Mouse (Mus musculus) lung, embryonic 14.5 days (tissue): Measurements from ENCODE around the gene Tab2. TPM values are rescaled to one million over a fixed set of nuclear protein-coding genes. Genes with fewer than 3 reads are reported as not detected.

ENCODE experiments used
- ATAC-seq: fragments of 200-750 bp; cut with Nextera tagmentation; 2 replicates; pipeline ENCODE4 v1.8.0; 2017; ENCODE audit warnings: mild to moderate bottlenecking, moderate TSS enrichment, moderate library complexity; ENCODE audit not compliant: insufficient read depth
- DNase-seq: peaks from one replicate; pipeline ENCODE4 v3.0.0-alpha.2; 2015
- H3K27ac ChIP-seq: fragments of 300-500 bp; sonication (generic); 2 replicates; pipeline ENCODE4 v1.5.1; 2014; ENCODE audit warnings: low read depth, mild to moderate bottlenecking, moderate library complexity
- H3K27me3 ChIP-seq: fragments of 300-500 bp; sonication (generic); 2 replicates; pipeline ENCODE4 v1.6.1; 2014; ENCODE audit warnings: low read length, control low read depth; ENCODE audit not compliant: insufficient read depth
- H3K36me3 ChIP-seq: fragments of 300-500 bp; sonication (generic); 2 replicates; pipeline ENCODE4 v1.6.1; 2014; ENCODE audit warnings: control low read depth; ENCODE audit not compliant: insufficient read depth
- H3K4me1 ChIP-seq: fragments of 300-500 bp; sonication (generic); 2 replicates; pipeline ENCODE4 v1.6.1; 2014; ENCODE audit warnings: antibody characterized with exemption, control low read depth; ENCODE audit not compliant: insufficient read depth
- H3K4me2 ChIP-seq: fragments of 300-500 bp; sonication (generic); 2 replicates; pipeline ENCODE4 v1.6.1; 2014; ENCODE audit warnings: mild to moderate bottlenecking
- H3K4me3 ChIP-seq: fragments of 300-500 bp; sonication (generic); 2 replicates; pipeline ENCODE4 v1.5.1; 2014; ENCODE audit warnings: low read depth, low read length
- H3K9ac ChIP-seq: fragments of 300-500 bp; sonication (generic); 2 replicates; pipeline ENCODE4 v1.6.1; 2014
- H3K9me3 ChIP-seq: fragments of 300-500 bp; sonication (generic); 2 replicates; pipeline ENCODE4 v1.6.1; 2016; ENCODE audit warnings: low read depth, low read length, control low read depth
- CTCF ChIP-seq: IDR thresholded peaks from 2 replicates; pipeline ENCODE4 v1.5.1; 2016; ENCODE audit warnings: antibody characterized with exemption, low read depth
- whole genome bisulfite sequencing: fragments of 180-500 bp; shearing (Covaris S2); extraction: QIAGEN DNeasy Blood & Tissue Kit; methylation state at CpG from one replicate; pipeline ENCODE4 v1.1.7; 2014; 5-methylcytosine and 5-hydroxymethylcytosine counted together
- polyA plus RNA-seq: library from polyadenylated mRNA; unstranded; fragments of >200 nt; fragmentation: Nextera tagmentation; extraction: Ambion mirVana; gene quantifications from 2 replicates; pipeline ENCODE4 v1.2.1, GENCODE M21; 2014

Gene Tab2
- polyA plus RNA-seq, 1 experiment from 2014 or later: 31.1 TPM

DNA sequence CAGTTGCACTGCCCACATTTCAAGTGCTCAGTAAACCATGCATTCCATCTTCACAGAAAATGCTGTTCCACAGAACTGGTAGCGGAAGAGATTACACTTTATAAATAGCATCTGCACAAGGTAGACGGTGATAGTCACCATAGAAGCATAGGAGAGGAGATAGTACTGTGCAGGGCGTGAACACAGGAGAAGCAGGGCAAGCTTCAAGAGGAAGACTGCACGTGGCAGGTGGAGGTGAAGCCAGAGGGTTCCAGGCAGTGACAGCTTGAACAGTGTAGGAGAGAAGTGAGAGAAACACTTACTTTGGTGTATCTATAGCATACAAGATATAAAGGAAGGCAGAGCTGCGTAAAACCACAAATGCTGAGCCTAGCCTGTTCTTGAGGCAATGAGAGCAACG is 3.0 kb upstream of the Tab2 start:
- WGBS: 56% methylated on average over 6 of the region's 6 CpGs
- Histone ChIP-seq H3K27me3 (no peaks in the 10 kb centered on the region), H3K4me1 (peaks cover 3% of the 10 kb centered on the region), H3K4me3 (no peak overlapping the region), H3K9me3 (no peaks in the 10 kb centered on the region), H3K9ac (no peak overlapping the region), H3K36me3 (no peaks in the 10 kb centered on the region), H3K4me2 (no peak overlapping the region), H3K27ac (no peak overlapping the region)
- DNase-seq (no peak), ATAC-seq (no peak)
- no peak for TF ChIP-seq CTCF

DNA sequence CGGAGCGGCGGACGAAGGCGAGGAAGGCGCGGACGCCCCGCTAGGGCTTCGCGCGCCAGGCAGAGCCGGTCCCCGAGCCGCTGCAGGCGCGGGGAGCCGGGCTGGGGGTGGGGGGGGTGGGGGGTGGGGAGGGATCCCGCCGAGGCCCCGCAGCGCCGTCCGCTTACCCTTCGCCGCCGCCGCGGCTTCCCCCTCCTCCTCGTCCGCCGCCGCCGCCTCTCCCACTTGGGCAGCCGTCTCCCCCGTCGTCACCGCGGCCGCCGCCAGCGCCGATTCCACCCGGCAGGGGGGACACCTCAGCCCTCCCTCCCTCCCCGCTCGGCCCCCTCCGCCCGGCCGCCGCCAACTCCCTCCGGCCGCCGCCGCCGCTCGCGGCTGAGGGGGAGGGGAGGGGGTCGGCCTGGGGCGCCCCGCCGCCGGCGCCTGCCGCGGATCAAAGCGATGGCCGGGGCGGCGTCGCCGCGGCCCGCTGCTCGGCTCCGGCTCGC is 352 bp downstream of the Tab2 start:
- Histone ChIP-seq H3K9me3 (no peaks in the 10 kb centered on the region), H3K36me3 (no peaks in the 10 kb centered on the region), H3K27me3 (no peaks in the 10 kb centered on the region), H3K4me3 (peak overlapping the region; percentile 91), H3K9ac (peak overlapping the region; percentile 98), H3K27ac (peak overlapping the region; percentile 99), H3K4me2 (peak overlapping the region; percentile 70), H3K4me1 (peaks cover 11% of the 10 kb centered on the region)
- WGBS: 1% methylated on average over 32 of the region's 76 CpGs
- DNase-seq (no peak), ATAC-seq (peak; percentile 53)
- TF ChIP-seq CTCF: no peak

DNA sequence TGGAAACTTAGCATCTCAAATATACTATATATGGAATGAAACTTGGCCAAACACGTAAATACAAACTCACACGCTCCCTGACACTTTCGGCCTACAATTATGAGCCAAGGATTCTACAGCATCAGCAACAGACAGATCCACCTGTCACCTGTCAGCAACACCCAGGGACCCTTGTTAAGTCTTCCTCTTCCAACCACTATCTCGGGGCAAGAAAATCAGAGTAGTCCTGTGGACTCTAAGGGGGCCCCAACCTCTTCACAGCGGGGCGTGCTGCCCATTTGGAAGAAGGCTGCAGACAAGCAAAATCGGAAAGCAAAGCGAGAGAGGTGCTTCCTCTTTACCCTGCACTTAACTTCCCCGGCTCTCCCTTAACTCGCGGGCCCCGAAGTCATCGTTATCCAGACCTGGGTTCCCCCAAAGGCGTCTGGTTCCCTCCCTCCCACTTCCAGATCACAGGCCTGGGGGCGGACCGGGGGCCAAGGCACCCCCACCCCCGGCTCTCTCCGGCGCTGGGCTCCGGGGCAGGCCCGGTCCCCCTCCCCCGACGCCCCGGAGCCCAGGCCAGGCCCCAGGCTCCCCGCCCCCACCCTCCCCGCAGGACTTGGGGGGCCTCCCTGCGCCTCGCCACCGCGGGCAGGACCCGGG is 919 bp downstream of the Tab2 start:
- H3K4me3 ChIP-seq: peak overlapping the region; percentile 91
- no peaks in the 10 kb centered on the region for H3K36me3 ChIP-seq
- H3K27me3 ChIP-seq: no peaks in the 10 kb centered on the region
- peak overlapping the region; percentile 70 for H3K4me2 ChIP-seq
- peak overlapping the region; percentile 99 for H3K27ac ChIP-seq
- WGBS: under 1% methylated on average over 27 of the region's 31 CpGs
- H3K4me1 ChIP-seq: peaks cover 11% of the 10 kb centered on the region
- ATAC-seq (peak; percentile 32), DNase-seq (peak; percentile 59)
- no peaks in the 10 kb centered on the region for H3K9me3 ChIP-seq
- peak overlapping the region; percentile 98 for H3K9ac ChIP-seq
- no peak for TF ChIP-seq CTCF

DNA sequence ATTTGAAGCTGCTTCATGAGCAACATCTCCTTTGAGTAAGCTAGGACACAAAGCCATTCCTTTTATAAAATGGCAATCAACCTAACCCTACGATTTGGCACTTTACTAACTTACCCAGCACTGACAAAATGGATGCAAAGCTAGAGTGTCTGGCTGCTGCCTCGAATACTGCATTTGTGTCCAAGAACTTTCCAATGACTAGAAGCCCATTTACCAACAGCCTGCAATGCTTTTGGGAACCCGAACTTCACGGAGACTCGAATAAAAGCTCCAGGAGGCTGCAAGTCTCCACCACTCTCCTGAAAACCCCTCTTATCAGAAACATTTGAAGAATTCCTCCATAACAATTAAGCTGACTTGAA is 1.4 kb downstream of the Tab2 start:
- TF ChIP-seq CTCF: no peak
- Histone ChIP-seq H3K9me3 (no peaks in the 10 kb centered on the region), H3K9ac (peak overlapping the region; percentile 98), H3K27ac (peak overlapping the region; percentile 99), H3K4me3 (peak overlapping the region; percentile 91), H3K4me1 (peaks cover 11% of the 10 kb centered on the region), H3K36me3 (no peaks in the 10 kb centered on the region), H3K4me2 (peak overlapping the region; percentile 70), H3K27me3 (no peaks in the 10 kb centered on the region)
- peak; percentile 52 for DNase-seq
- ATAC-seq: no peak
- WGBS: 0% methylated on average over 5 of the region's 5 CpGs

GRCm38 (mm10) chr10:7943006-7943405 is 13.0 kb downstream of the Tab2 start:
- no peak overlapping the region for H3K4me2 ChIP-seq
- H3K9me3 ChIP-seq: no peaks in the 10 kb centered on the region
- no peak for TF ChIP-seq CTCF
- H3K9ac ChIP-seq: no peak overlapping the region
- H3K4me1 ChIP-seq: peaks cover 3% of the 10 kb centered on the region; the same call in 1 of the 2 replicates
- WGBS: 32% methylated on average over 3 of the region's 3 CpGs
- ATAC-seq: no peak
- DNase-seq: no peak
- H3K4me3 ChIP-seq: no peak overlapping the region
- no peaks in the 10 kb centered on the region for H3K27me3 ChIP-seq
- no peak overlapping the region for H3K27ac ChIP-seq
- H3K36me3 ChIP-seq: peaks cover 5% of the 10 kb centered on the region; the same call in 1 of the 2 replicates

GRCm38 (mm10) chr10:7936556-7937192 is 19.4 kb downstream of the Tab2 start:
- 71% methylated on average over 6 of the region's 6 CpGs for WGBS
- Histone ChIP-seq H3K27ac (no peak overlapping the region), H3K9ac (no peak overlapping the region), H3K4me2 (no peak overlapping the region), H3K27me3 (no peaks in the 10 kb centered on the region), H3K4me3 (no peak overlapping the region), H3K36me3 (0 out of 2 replicates have a peak, but pooled peaks cover 6% of the 10 kb centered on the region), H3K4me1 (peaks cover 11% of the 10 kb centered on the region; the same call in 1 of the 2 replicates), H3K9me3 (no peaks in the 10 kb centered on the region)
- no peak for DNase-seq
- ATAC-seq: no peak
- TF ChIP-seq CTCF: no peak

DNA sequence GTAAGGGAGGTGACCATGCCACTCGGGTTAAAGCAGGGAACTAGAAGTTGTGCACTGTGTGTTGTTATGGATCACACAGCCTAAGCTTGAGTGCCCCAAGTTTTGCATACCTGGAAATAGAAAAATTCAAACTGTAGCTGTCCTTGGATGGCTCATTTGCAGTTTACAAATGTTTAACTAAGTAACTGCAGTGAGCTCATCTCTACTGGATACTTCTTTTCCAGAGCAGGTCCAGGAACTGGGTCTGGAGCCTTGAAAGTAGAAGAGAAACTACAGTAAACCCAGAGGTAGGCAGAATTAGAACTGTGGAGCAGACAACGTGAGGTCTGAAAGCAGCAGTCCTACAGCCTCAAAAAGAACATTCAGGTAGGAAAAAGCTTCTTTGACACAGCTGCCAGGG is 23.1 kb downstream of the Tab2 start:
- TF ChIP-seq CTCF: no peak
- Histone ChIP-seq H3K36me3 (0 out of 2 replicates have a peak, but pooled peaks cover 6% of the 10 kb centered on the region), H3K4me3 (no peak overlapping the region), H3K27me3 (no peaks in the 10 kb centered on the region), H3K4me2 (no peak overlapping the region), H3K4me1 (peaks cover 11% of the 10 kb centered on the region; the same call in 1 of the 2 replicates), H3K9ac (no peak overlapping the region), H3K9me3 (no peaks in the 10 kb centered on the region), H3K27ac (no peak overlapping the region)
- ATAC-seq (no peak), DNase-seq (no peak)
- WGBS: 94% methylated on average over 2 of the region's 2 CpGs
